Mouse (Mus musculus): ENCODE data around the gene Calr4. TPM values are rescaled to one million over a fixed set of nuclear protein-coding genes. Genes with fewer than 3 reads are reported as not detected.
A peak's percentile ranks its signal among the peaks of the same experiment; 100 is the strongest.

The Calr4 gene
- polyA plus RNA-seq, 1 experiment from 2014 or later, result not detected

- H3K27ac ChIP-seq (replicated peaks), result peak overlapping the region; percentile 77
- H3K27me3 ChIP-seq, result no peaks in the 10 kb centered on the region
- H3K4me3 ChIP-seq (replicated peaks), result no peak overlapping the region
- ATAC-seq (ENCODE audit: insufficient read depth), result no peak
- H3K4me1 ChIP-seq (replicated peaks), result peaks cover 49% of the 10 kb centered on the region
- 84% methylated on average over 6 of the region's 6 CpGs for WGBS (ENCODE audit: insufficient replicate concordance)
- H3K9ac ChIP-seq, result no peak overlapping the region
- H3K4me2 ChIP-seq, result no peak overlapping the region
- no peaks in the 10 kb centered on the region for H3K9me3 ChIP-seq (replicated peaks)
- H3K36me3 ChIP-seq (replicated peaks), result no peaks in the 10 kb centered on the region
Measured at GRCm38 (mm10) chr4:109256791-109257190, 22.5 kb downstream of the Calr4 start.

DNA sequence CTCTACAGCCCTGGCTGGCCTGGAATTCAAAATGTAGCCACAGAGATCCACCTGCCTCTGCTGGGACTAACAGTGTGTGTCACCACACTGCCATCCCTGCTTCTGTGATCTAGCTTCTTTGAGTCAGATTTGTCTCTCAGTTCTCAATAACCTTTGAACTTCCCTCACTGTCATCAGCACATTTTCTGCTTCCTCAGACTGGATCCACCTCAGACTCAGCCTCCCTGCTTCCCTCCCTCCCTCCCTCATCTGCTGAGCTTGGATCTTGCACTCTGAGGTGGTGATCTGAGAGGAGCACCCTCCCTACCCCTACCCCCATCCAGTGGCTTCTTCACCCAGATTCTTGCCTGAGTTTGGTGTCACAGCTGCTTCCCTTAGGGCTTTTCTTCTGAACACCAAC is 23.4 kb downstream of the Calr4 start:
- ATAC-seq (ENCODE audit: insufficient read depth), result no peak
- Histone ChIP-seq H3K9me3 (replicated peaks) (no peaks in the 10 kb centered on the region), H3K9ac (no peak overlapping the region), H3K4me3 (replicated peaks) (no peak overlapping the region), H3K4me2 (no peak overlapping the region), H3K27me3 (no peaks in the 10 kb centered on the region), H3K27ac (replicated peaks) (no peak overlapping the region), H3K4me1 (replicated peaks) (peaks cover 43% of the 10 kb centered on the region), H3K36me3 (replicated peaks) (no peaks in the 10 kb centered on the region)

- Histone ChIP-seq H3K27me3 (no peaks in the 10 kb centered on the region), H3K4me1 (replicated peaks) (peaks cover 5% of the 10 kb centered on the region), H3K36me3 (replicated peaks) (no peaks in the 10 kb centered on the region), H3K27ac (replicated peaks) (no peak overlapping the region), H3K4me2 (no peak overlapping the region), H3K9ac (no peak overlapping the region), H3K4me3 (replicated peaks) (no peak overlapping the region), H3K9me3 (replicated peaks) (no peaks in the 10 kb centered on the region)
- WGBS (ENCODE audit: insufficient replicate concordance), result 64% methylated on average over 6 of the region's 6 CpGs
- no peak for ATAC-seq (ENCODE audit: insufficient read depth)
Measured at GRCm38 (mm10) chr4:109262068-109262467, 27.8 kb downstream of the Calr4 start.

DNA sequence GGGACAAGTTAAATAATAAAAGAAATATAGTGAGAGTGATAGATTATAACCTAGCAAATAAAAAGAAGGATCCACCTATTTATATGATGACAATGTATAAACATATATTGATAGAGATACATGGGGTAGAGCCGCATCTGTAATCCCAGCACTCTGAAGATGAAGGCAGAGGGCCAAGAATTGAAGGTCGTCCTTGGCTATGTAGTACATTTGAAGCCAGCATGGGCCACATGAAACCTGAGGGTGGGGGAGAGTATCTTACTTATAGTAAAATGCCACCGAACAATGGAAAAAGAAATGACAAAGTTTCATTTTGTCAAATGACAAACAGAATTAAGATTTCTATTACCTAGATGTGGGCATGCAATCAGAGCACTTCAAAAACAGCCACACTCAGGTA is 31.8 kb downstream of the Calr4 start:
- 72% methylated on average over 3 of the region's 3 CpGs for WGBS (ENCODE audit: insufficient replicate concordance)
- H3K9ac ChIP-seq, result no peak overlapping the region
- H3K36me3 ChIP-seq (replicated peaks), result no peaks in the 10 kb centered on the region
- no peaks in the 10 kb centered on the region for H3K27me3 ChIP-seq
- no peak overlapping the region for H3K4me3 ChIP-seq (replicated peaks)
- no peak overlapping the region for H3K4me2 ChIP-seq
- H3K9me3 ChIP-seq (replicated peaks), result no peaks in the 10 kb centered on the region
- ATAC-seq (ENCODE audit: insufficient read depth), result no peak
- H3K27ac ChIP-seq (replicated peaks), result no peak overlapping the region
- no peaks in the 10 kb centered on the region for H3K4me1 ChIP-seq (replicated peaks)

GRCm38 (mm10) chr4:109266744-109267143 is 32.5 kb downstream of the Calr4 start:
- no peaks in the 10 kb centered on the region for H3K9me3 ChIP-seq (replicated peaks)
- no peaks in the 10 kb centered on the region for H3K36me3 ChIP-seq (replicated peaks)
- 71% methylated on average over 2 of the region's 2 CpGs for WGBS (ENCODE audit: insufficient replicate concordance)
- no peak overlapping the region for H3K4me2 ChIP-seq
- H3K27me3 ChIP-seq, result no peaks in the 10 kb centered on the region
- no peak overlapping the region for H3K4me3 ChIP-seq (replicated peaks)
- H3K4me1 ChIP-seq (replicated peaks), result no peaks in the 10 kb centered on the region
- no peak overlapping the region for H3K9ac ChIP-seq
- ATAC-seq (ENCODE audit: insufficient read depth), result no peak
- H3K27ac ChIP-seq (replicated peaks), result no peak overlapping the region

DNA sequence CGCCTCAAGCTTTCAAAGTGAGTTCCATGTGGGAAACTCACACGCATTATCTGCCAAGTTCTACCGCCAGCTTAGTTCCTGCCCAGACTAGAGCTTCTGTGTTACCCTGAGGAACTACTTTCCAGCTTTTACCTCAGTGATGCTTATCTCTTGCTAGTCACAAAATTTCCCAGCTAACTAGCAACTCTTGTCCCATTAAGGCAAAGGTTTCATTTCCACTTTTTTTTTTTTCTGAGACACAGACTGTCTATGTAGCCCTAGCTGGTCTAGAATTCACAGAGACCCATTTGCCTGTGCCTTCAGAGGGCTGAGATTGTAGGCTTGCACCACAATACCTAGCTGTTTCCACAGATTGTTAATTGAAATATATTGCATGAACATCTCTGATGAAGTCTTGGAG is 33.2 kb downstream of the Calr4 start:
- no peak overlapping the region for H3K4me2 ChIP-seq
- H3K9ac ChIP-seq, result no peak overlapping the region
- no peaks in the 10 kb centered on the region for H3K9me3 ChIP-seq (replicated peaks)
- H3K27ac ChIP-seq (replicated peaks), result no peak overlapping the region
- WGBS (ENCODE audit: insufficient replicate concordance), result 54% methylated on average over 3 of the region's 3 CpGs
- H3K36me3 ChIP-seq (replicated peaks), result no peaks in the 10 kb centered on the region
- no peaks in the 10 kb centered on the region for H3K27me3 ChIP-seq
- ATAC-seq (ENCODE audit: insufficient read depth), result no peak
- H3K4me3 ChIP-seq (replicated peaks), result no peak overlapping the region
- H3K4me1 ChIP-seq (replicated peaks), result no peaks in the 10 kb centered on the region

GRCm38 (mm10) chr4:109268903-109269302 is 34.6 kb downstream of the Calr4 start:
- WGBS (ENCODE audit: insufficient replicate concordance), result 57% methylated on average over 3 of the region's 3 CpGs
- H3K27ac ChIP-seq (replicated peaks), result no peak overlapping the region
- H3K4me2 ChIP-seq, result no peak overlapping the region

DNA sequence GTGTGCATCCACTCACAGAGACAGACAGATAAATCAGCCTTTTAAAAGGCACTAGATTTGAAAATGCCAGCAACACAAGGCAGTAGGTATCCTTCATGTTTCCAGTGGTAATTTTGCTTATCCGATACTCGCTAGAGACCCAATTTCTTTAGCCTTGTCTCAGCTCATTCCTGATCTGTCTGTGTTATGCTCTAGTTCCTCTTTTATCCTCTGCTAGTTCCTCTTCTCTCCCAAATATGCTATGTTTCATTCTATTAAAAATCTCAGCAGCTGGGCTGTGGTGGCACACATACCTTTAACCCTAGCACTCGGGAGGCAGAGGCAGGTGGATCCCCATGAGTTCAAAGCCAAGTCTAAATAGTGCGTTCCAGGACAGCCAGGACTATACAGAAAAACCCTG is 37.5 kb downstream of the Calr4 start:
- H3K9me3 ChIP-seq (replicated peaks), result no peaks in the 10 kb centered on the region
- no peak overlapping the region for H3K4me3 ChIP-seq (replicated peaks)
- H3K36me3 ChIP-seq (replicated peaks), result no peaks in the 10 kb centered on the region
- no peak overlapping the region for H3K27ac ChIP-seq (replicated peaks)
- 56% methylated on average over 4 of the region's 4 CpGs for WGBS (ENCODE audit: insufficient replicate concordance)
- H3K4me1 ChIP-seq (replicated peaks), result no peaks in the 10 kb centered on the region
- no peak for ATAC-seq (ENCODE audit: insufficient read depth)
- no peaks in the 10 kb centered on the region for H3K27me3 ChIP-seq
- no peak overlapping the region for H3K4me2 ChIP-seq
- no peak overlapping the region for H3K9ac ChIP-seq

More at GRCm38 (mm10) chr4:109268903-109269302, 34.6 kb downstream of the Calr4 start:
- Histone ChIP-seq H3K36me3 (replicated peaks) (no peaks in the 10 kb centered on the region), H3K9ac (no peak overlapping the region), H3K27me3 (no peaks in the 10 kb centered on the region), H3K9me3 (replicated peaks) (no peaks in the 10 kb centered on the region), H3K4me1 (replicated peaks) (no peaks in the 10 kb centered on the region), H3K4me3 (replicated peaks) (no peak overlapping the region)
- ATAC-seq (ENCODE audit: insufficient read depth), result no peak

GRCm38 (mm10) chr4:109273586-109274240 is 39.4 kb downstream of the Calr4 start:
- Histone ChIP-seq H3K27me3 (no peaks in the 10 kb centered on the region), H3K27ac (replicated peaks) (no peak overlapping the region), H3K36me3 (replicated peaks) (no peaks in the 10 kb centered on the region), H3K4me2 (no peak overlapping the region), H3K4me3 (replicated peaks) (no peak overlapping the region), H3K9me3 (replicated peaks) (no peaks in the 10 kb centered on the region), H3K4me1 (replicated peaks) (no peaks in the 10 kb centered on the region), H3K9ac (no peak overlapping the region)
- ATAC-seq (ENCODE audit: insufficient read depth), result no peak
- 79% methylated on average over 2 of the region's 2 CpGs for WGBS (ENCODE audit: insufficient replicate concordance)

DNA sequence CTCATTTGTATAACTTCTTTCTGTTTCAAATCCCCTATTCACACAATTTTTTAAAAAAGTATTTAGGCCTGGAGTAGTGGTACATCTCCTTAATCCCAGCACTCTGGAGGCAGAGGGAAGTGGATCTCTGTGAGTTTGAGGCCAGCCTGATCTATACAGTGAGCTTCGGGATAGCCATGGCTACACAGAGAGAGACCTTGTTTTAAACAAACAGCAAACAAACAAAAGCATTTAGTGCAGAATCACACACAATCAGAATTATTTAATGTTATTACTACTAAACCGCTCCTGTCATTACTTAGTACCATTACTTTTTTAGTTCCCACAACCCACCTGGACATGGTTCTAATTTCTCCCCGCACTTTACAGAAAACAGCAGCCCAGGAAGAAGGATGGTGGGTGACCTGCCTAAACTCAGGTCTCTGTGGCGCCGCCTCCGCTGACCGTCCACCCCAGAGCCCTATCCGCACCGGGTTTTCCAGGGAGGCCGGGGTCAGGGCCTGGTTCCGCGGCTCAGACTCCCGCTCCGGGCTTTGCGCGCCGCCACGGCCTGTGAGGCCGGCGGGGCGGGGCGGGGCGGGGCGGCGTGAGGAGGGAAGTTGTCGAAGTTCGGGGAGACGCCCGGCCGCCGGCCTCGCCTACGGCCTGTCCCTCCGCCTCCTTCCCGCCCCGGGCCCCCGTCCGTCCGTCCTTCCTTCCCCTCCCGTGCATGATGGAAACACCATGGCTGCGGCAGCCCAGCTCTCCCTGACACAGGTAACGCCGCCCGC is 45.6 kb downstream of the Calr4 start, which contains the start of gene Eps15:
Eps15 (plus strand) TSS at position 580 of the 770 bp plus-strand sequence.
- no peaks in the 10 kb centered on the region for H3K27me3 ChIP-seq
- H3K9ac ChIP-seq, result peak within 1 kb of the TSS; percentile 96
- H3K9me3 ChIP-seq (replicated peaks), result no peaks in the 10 kb centered on the region
- H3K4me3 ChIP-seq (replicated peaks), result peak within 1 kb of the TSS; percentile 97
- peak within 1 kb of the TSS; percentile 88 for H3K4me2 ChIP-seq
- peaks cover 40% of the 10 kb centered on the region for H3K4me1 ChIP-seq (replicated peaks)
- H3K36me3 ChIP-seq (replicated peaks), result no peaks in the 10 kb centered on the region
- WGBS (ENCODE audit: insufficient replicate concordance), result 2% methylated on average over 44 of the region's 44 CpGs
- peak; percentile 95 for ATAC-seq (ENCODE audit: insufficient read depth)
- peak within 1 kb of the TSS; percentile 93 for H3K27ac ChIP-seq (replicated peaks)

GRCm38 (mm10) chr4:109280459-109281160 is 46.3 kb downstream of the Calr4 start:
- H3K9me3 ChIP-seq (replicated peaks), result no peaks in the 10 kb centered on the region
- under 1% methylated on average over 82 of the region's 85 CpGs for WGBS (ENCODE audit: insufficient replicate concordance)
- H3K4me1 ChIP-seq (replicated peaks), result peaks cover 45% of the 10 kb centered on the region
- ATAC-seq (ENCODE audit: insufficient read depth), result peak; percentile 79
- H3K27me3 ChIP-seq, result no peaks in the 10 kb centered on the region
- no peaks in the 10 kb centered on the region for H3K36me3 ChIP-seq (replicated peaks)
- H3K9ac ChIP-seq, result peak overlapping the region; percentile 96
- H3K4me2 ChIP-seq, result peak overlapping the region; percentile 88
- H3K27ac ChIP-seq (replicated peaks), result peak overlapping the region; percentile 93
- H3K4me3 ChIP-seq (replicated peaks), result peak overlapping the region; percentile 97
